Mouse (Mus musculus) right cerebral cortex, adult 2 months (tissue): ENCODE measurements around the gene Cabp5.

Experiments used
- DNase-seq, 2 experiments: peaks; one replicate each; pipeline ENCODE4 v3.0.0; 2021 to 2022; ENCODE audit warnings: low spot score in 2 of 2

The Cabp5 gene

GRCm38 (mm10) chr7:13397832-13398231, at the start of gene Cabp5:
Gene Cabp5 (plus strand): TSS chr7:13398132.
- DNase-seq: no peak

DNA sequence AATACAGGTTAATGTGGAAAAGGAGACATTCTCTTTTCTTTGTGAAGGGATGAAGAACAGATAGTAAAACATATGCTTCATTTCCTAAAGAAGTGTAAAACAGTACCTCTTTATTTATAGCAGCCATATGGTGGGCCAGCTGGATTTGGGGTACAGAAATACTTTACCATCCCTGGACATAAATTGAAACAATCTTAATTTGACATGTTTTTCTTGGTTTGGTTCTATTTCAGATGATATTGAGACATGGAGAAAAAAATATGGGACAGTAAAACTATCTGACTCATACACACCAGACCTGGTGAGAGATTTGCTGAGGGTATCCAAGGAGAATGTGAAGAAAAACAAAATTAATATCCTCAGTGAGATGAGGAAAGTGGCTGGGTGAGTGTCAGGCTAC, 42.0 kb upstream of the Cabp5 start:
- peak; percentile 52 to 68 for DNase-seq

GRCm38 (mm10) chr7:13380588-13380987, 17.3 kb upstream of the Cabp5 start:
- no peak for DNase-seq

DNA sequence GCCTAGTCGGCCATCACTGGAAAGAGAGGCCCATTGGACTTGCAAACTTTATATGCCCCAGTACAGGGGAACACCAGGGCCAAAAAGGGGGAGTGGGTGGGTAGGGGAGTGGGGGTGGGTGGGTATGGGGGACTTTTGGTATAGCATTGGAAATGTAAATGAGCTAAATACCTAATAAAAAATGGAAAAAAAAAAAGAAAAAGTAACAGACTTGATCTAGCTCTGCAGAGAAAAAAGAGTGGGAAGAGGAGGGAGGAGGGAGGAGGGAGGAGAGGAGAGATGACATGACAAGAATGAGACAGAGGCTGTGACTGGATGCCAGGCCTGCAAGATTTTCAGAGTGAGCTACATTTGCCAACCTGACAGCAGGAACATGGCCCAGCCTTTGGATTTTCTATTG, 52.6 kb downstream of the Cabp5 start, which contains the start of gene Bsph1:
Gene Bsph1, plus strand, starts transcription at position 301 of the 400 bp plus-strand sequence.
- DNase-seq: peak in 1 of 2 experiments; percentile 1
